Mouse (Mus musculus): Measurements from ENCODE around the gene Mast4.

The Mast4 gene

GRCm38 (mm10) chr13:103241092-103241491, 93.2 kb downstream of the Mast4 start:
- DNase-seq (ENCODE audit: low read depth): no peak

- DNase-seq (ENCODE audit: low read depth): no peak
Measured at GRCm38 (mm10) chr13:103239654-103240053, 94.6 kb downstream of the Mast4 start.

- no peak for DNase-seq (ENCODE audit: low read depth)
Measured at GRCm38 (mm10) chr13:103238034-103238705, 96.1 kb downstream of the Mast4 start.

GRCm38 (mm10) chr13:103232171-103232570, 102.1 kb downstream of the Mast4 start:
- no peak for DNase-seq (ENCODE audit: low read depth)

- no peak for DNase-seq (ENCODE audit: low read depth)
Measured at GRCm38 (mm10) chr13:103229069-103229468, 105.2 kb downstream of the Mast4 start.

- DNase-seq (ENCODE audit: low read depth): no peak
Measured at GRCm38 (mm10) chr13:103225895-103226815, 108.1 kb downstream of the Mast4 start.

- DNase-seq (ENCODE audit: low read depth): no peak
Measured at GRCm38 (mm10) chr13:103225217-103225894, 108.9 kb downstream of the Mast4 start.

GRCm38 (mm10) chr13:103220479-103221064, 113.7 kb downstream of the Mast4 start:
- no peak for DNase-seq (ENCODE audit: low read depth)

GRCm38 (mm10) chr13:103219999-103220398, 114.3 kb downstream of the Mast4 start:
- no peak for DNase-seq (ENCODE audit: low read depth)

GRCm38 (mm10) chr13:103217486-103217885, 116.8 kb downstream of the Mast4 start:
- DNase-seq (ENCODE audit: low read depth): no peak

- DNase-seq (ENCODE audit: low read depth): no peak
Measured at GRCm38 (mm10) chr13:103214506-103214905, 119.8 kb downstream of the Mast4 start.

GRCm38 (mm10) chr13:103211953-103212352, 122.3 kb downstream of the Mast4 start:
- no peak for DNase-seq (ENCODE audit: low read depth)

GRCm38 (mm10) chr13:103211501-103211941, 122.8 kb downstream of the Mast4 start:
- DNase-seq (ENCODE audit: low read depth): no peak

GRCm38 (mm10) chr13:103210746-103211145, 123.6 kb downstream of the Mast4 start:
- no peak for DNase-seq (ENCODE audit: low read depth)

- no peak for DNase-seq (ENCODE audit: low read depth)
Measured at GRCm38 (mm10) chr13:103207199-103207598, 127.1 kb downstream of the Mast4 start.

- DNase-seq (ENCODE audit: low read depth): no peak
Measured at GRCm38 (mm10) chr13:103206644-103207043, 127.7 kb downstream of the Mast4 start.

- no peak for DNase-seq (ENCODE audit: low read depth)
Measured at GRCm38 (mm10) chr13:103205191-103205590, 129.1 kb downstream of the Mast4 start.

- DNase-seq (ENCODE audit: low read depth): no peak
Measured at GRCm38 (mm10) chr13:103203376-103203895, 130.9 kb downstream of the Mast4 start.

- no peak for DNase-seq (ENCODE audit: low read depth)
Measured at GRCm38 (mm10) chr13:103201016-103201760, 133.1 kb downstream of the Mast4 start.

- no peak for DNase-seq (ENCODE audit: low read depth)
Measured at GRCm38 (mm10) chr13:103199823-103200660, 134.3 kb downstream of the Mast4 start.

Data from c-Kit-positive CD71-negative TER-119-negative erythroid progenitor cells, embryonic 14.5 days (primary cell).